Comparison of ENCODE assay signal across 8 mouse cellular contexts in genomic region chr4:133633332-133634042, GRCm38 (mm10). TPM values are rescaled to one million over a fixed set of nuclear protein-coding genes. Genes with fewer than 3 reads are reported as not detected.
DNase-seq lines count a peak whose midpoint lies in the region; ATAC-seq and TF ChIP-seq lines count a peak whose summit lies in the region.

No protein-coding gene starts in this region.

- H3K4me2 ChIP-seq in heart, embryonic 11.5 days, result peak overlapping the region; percentile 94
- H3K4me2 ChIP-seq in kidney, embryonic 16.5 days (replicated peaks; ENCODE audit: low read depth, low read length), result peak overlapping the region; percentile 78
- peak overlapping the region; percentile 98 for H3K4me2 ChIP-seq in liver, embryonic 11.5 days

- no peaks in the 10 kb centered on the region for H3K27me3 ChIP-seq in heart, embryonic 11.5 days (ENCODE audit: control insufficient read depth, insufficient read depth, low read length)
- no peaks in the 10 kb centered on the region for H3K27me3 ChIP-seq in kidney, embryonic 16.5 days (ENCODE audit: insufficient read depth, low read length)
- no peaks in the 10 kb centered on the region for H3K27me3 ChIP-seq in liver, embryonic 11.5 days (replicated peaks; ENCODE audit: control insufficient read depth, insufficient read depth, low read length)
- H3K27me3 ChIP-seq in splenic B cell, adult 2 months (ENCODE audit: control insufficient read depth, insufficient read depth, low read length, poor library complexity, severe bottlenecking), result no peaks in the 10 kb centered on the region

- H3K4me1 ChIP-seq in bone marrow macrophage, adult 2 months (ENCODE audit: control insufficient read depth, insufficient read depth, low read length), result peaks cover 20% of the 10 kb centered on the region
- peaks cover 5% of the 10 kb centered on the region for H3K4me1 ChIP-seq in embryonic fibroblast, embryonic 13.5 days (ENCODE audit: control insufficient read depth, insufficient read depth, low read length)
- H3K4me1 ChIP-seq in heart, embryonic 11.5 days (ENCODE audit: control insufficient read depth, insufficient read depth, low read length), result peaks cover 10% of the 10 kb centered on the region; the same call in 1 of the 2 replicates
- H3K4me1 ChIP-seq in kidney, embryonic 16.5 days (ENCODE audit: insufficient read depth, low read length), result peaks cover 21% of the 10 kb centered on the region
- H3K4me1 ChIP-seq in liver, embryonic 11.5 days (replicated peaks; ENCODE audit: control insufficient read depth, insufficient read depth, low read length), result peaks cover 17% of the 10 kb centered on the region

- no peaks in the 10 kb centered on the region for H3K36me3 ChIP-seq in heart, embryonic 11.5 days (ENCODE audit: control insufficient read depth, insufficient read depth, low read length)
- no peaks in the 10 kb centered on the region for H3K36me3 ChIP-seq in kidney, embryonic 16.5 days (ENCODE audit: insufficient read depth, low read length)
- H3K36me3 ChIP-seq in liver, embryonic 11.5 days (ENCODE audit: control insufficient read depth, insufficient read depth, low read length), result no peaks in the 10 kb centered on the region
- H3K36me3 ChIP-seq in splenic B cell, adult 2 months (ENCODE audit: control insufficient read depth, insufficient read depth, low read length, poor library complexity, severe bottlenecking), result no peaks in the 10 kb centered on the region

- 17% methylated on average over 20 of the region's 47 CpGs for WGBS in heart, embryonic 11.5 days (ENCODE audit: insufficient replicate concordance)
- 12% methylated on average over 24 of the region's 47 CpGs for WGBS in kidney, embryonic 16.5 days
- WGBS in liver, embryonic 11.5 days, result 10% methylated on average over 37 of the region's 47 CpGs

- no peak for TF ChIP-seq CTCF in bone marrow macrophage, adult 2 months (IDR thresholded peaks at IDR 0.05; ENCODE audit: low read depth, low read length)
- TF ChIP-seq CTCF in embryonic fibroblast, embryonic 13.5 days (IDR thresholded peaks at IDR 0.05; ENCODE audit: borderline replicate concordance, insufficient read depth, low read length), result peak; percentile 31; the same call in 1 of the 2 replicates

- DNase-seq in A20 (ENCODE audit: low read depth, low spot score), result peak; percentile 86
- DNase-seq in liver, embryonic 11.5 days (ENCODE audit: low spot score), result peak; percentile 89
- peak; percentile 91 for DNase-seq in naive thymus-derived CD4-positive, alpha-beta T cell, adult 2 months (ENCODE audit: low read depth)
- DNase-seq in splenic B cell, adult 2 months (ENCODE audit: low read depth, low spot score), result peak; percentile 90

- H3K9ac ChIP-seq in heart, embryonic 11.5 days (ENCODE audit: low read depth, low read length), result peak overlapping the region; percentile 80; the same call in 1 of the 2 replicates
- peak overlapping the region; percentile 96 for H3K9ac ChIP-seq in kidney, embryonic 16.5 days (replicated peaks; ENCODE audit: low read length)
- peak overlapping the region; percentile 91 for H3K9ac ChIP-seq in liver, embryonic 11.5 days (ENCODE audit: low read depth, low read length)

- no peak overlapping the region for H3K27ac ChIP-seq in bone marrow macrophage, adult 2 months (ENCODE audit: insufficient read depth, low read depth, low read length)
- no peak overlapping the region for H3K27ac ChIP-seq in embryonic fibroblast, embryonic 13.5 days (ENCODE audit: insufficient read depth, low read length)
- H3K27ac ChIP-seq in heart, embryonic 11.5 days (ENCODE audit: low read depth, low read length), result no peak overlapping the region
- peak overlapping the region; percentile 79 for H3K27ac ChIP-seq in kidney, embryonic 16.5 days (ENCODE audit: low read length)
- H3K27ac ChIP-seq in liver, embryonic 11.5 days (ENCODE audit: low read depth, low read length), result peak overlapping the region; percentile 55

- peak overlapping the region; percentile 68 for H3K4me3 ChIP-seq in bone marrow macrophage, adult 2 months (ENCODE audit: insufficient read depth, low read length)
- no peak overlapping the region for H3K4me3 ChIP-seq in embryonic fibroblast, embryonic 13.5 days (ENCODE audit: insufficient read depth, low read length)
- peak overlapping the region; percentile 70 for H3K4me3 ChIP-seq in heart, embryonic 11.5 days (ENCODE audit: low read depth, low read length)
- H3K4me3 ChIP-seq in kidney, embryonic 16.5 days (ENCODE audit: low read length), result peak overlapping the region; percentile 83
- H3K4me3 ChIP-seq in liver, embryonic 11.5 days (ENCODE audit: low read depth, low read length), result peak overlapping the region; percentile 80

- H3K9me3 ChIP-seq in heart, embryonic 11.5 days (replicated peaks; ENCODE audit: control insufficient read depth, low read length), result no peaks in the 10 kb centered on the region
- no peaks in the 10 kb centered on the region for H3K9me3 ChIP-seq in kidney, embryonic 16.5 days (ENCODE audit: low read length)
- H3K9me3 ChIP-seq in liver, embryonic 11.5 days (ENCODE audit: control insufficient read depth, low read length), result no peaks in the 10 kb centered on the region

- no peak for TF ChIP-seq POLR2A in bone marrow macrophage, adult 2 months (IDR thresholded peaks at IDR 0.05; ENCODE audit: borderline replicate concordance, low read depth, low read length)
- 0 out of 2 replicates have a peak, but pooled peaks have one; percentile 22 for TF ChIP-seq POLR2A in embryonic fibroblast, embryonic 13.5 days (IDR thresholded peaks at IDR 0.05; ENCODE audit: low read depth, low read length)

- ATAC-seq in heart, embryonic 11.5 days (replicated peaks; ENCODE audit: insufficient number of reproducible peaks, low FRiP score, low TSS enrichment), result peak; percentile 84
- ATAC-seq in kidney, embryonic 16.5 days (ENCODE audit: low FRiP score, low TSS enrichment), result peak; percentile 86
- peak; percentile 85 for ATAC-seq in liver, embryonic 11.5 days (replicated peaks; ENCODE audit: low FRiP score)

RNA-seq across cellular contexts. Expression of gene Zdhhc18, which starts 16.5 kb away (rescaled TPM):
- polyA plus RNA-seq in bone marrow macrophage, adult 2 months (2012; ENCODE audit: insufficient read depth, insufficient read length, missing spikeins), result 19.4 and 27.4 TPM in 2 replicates
- 28.8 and 31.3 TPM in 2 replicates for polyA plus RNA-seq in embryonic fibroblast, embryonic 13.5 days (2011; ENCODE audit: insufficient read length, low read depth, missing spikeins)
- polyA plus RNA-seq in heart, embryonic 11.5 days (2014; fragmentation: Nextera tagmentation; extraction: Ambion mirVana), result 1.5 and 2.5 TPM in 2 replicates
- polyA plus RNA-seq in kidney, embryonic 16.5 days (2015; fragmentation: Nextera tagmentation; extraction: Ambion mirVana), result 2.4 and 4.4 TPM in 2 replicates
- polyA plus RNA-seq in liver, embryonic 11.5 days (2014; fragmentation: Nextera tagmentation; extraction: Ambion mirVana), result 2.1 and 3.1 TPM in 2 replicates

RNA-seq across cellular contexts. Expression of gene Sfn, which starts 31.5 kb away (rescaled TPM):
- 2.5 and 3.3 TPM in 2 replicates for polyA plus RNA-seq in bone marrow macrophage, adult 2 months (2012; ENCODE audit: insufficient read depth, insufficient read length, missing spikeins)
- polyA plus RNA-seq in embryonic fibroblast, embryonic 13.5 days (2011; ENCODE audit: insufficient read length, low read depth, missing spikeins), result 8.4 and 12.1 TPM in 2 replicates
- 1.7 and 3.0 TPM in 2 replicates for polyA plus RNA-seq in heart, embryonic 11.5 days (2014; fragmentation: Nextera tagmentation; extraction: Ambion mirVana)
- polyA plus RNA-seq in kidney, embryonic 16.5 days (2015; fragmentation: Nextera tagmentation; extraction: Ambion mirVana), result 20.7 and 21.4 TPM in 2 replicates
- polyA plus RNA-seq in liver, embryonic 11.5 days (2014; fragmentation: Nextera tagmentation; extraction: Ambion mirVana), result 1.7 and 3.5 TPM in 2 replicates

RNA-seq across cellular contexts. Expression of gene Pigv, which starts 39.0 kb away (rescaled TPM):
- polyA plus RNA-seq in bone marrow macrophage, adult 2 months (2012; ENCODE audit: insufficient read depth, insufficient read length, missing spikeins), result 15.5 and 16.6 TPM in 2 replicates
- 6.9 and 10.4 TPM in 2 replicates for polyA plus RNA-seq in embryonic fibroblast, embryonic 13.5 days (2011; ENCODE audit: insufficient read length, low read depth, missing spikeins)
- 11.4 and 13.9 TPM in 2 replicates for polyA plus RNA-seq in heart, embryonic 11.5 days (2014; fragmentation: Nextera tagmentation; extraction: Ambion mirVana)
- polyA plus RNA-seq in kidney, embryonic 16.5 days (2015; fragmentation: Nextera tagmentation; extraction: Ambion mirVana), result 19.2 and 22.7 TPM in 2 replicates
- 10.7 and 15.0 TPM in 2 replicates for polyA plus RNA-seq in liver, embryonic 11.5 days (2014; fragmentation: Nextera tagmentation; extraction: Ambion mirVana)

RNA-seq across cellular contexts. Expression of gene Gpn2, which starts 49.3 kb away (rescaled TPM):
- polyA plus RNA-seq in bone marrow macrophage, adult 2 months (2012; ENCODE audit: insufficient read depth, insufficient read length, missing spikeins), result 9.3 and 11.2 TPM in 2 replicates
- polyA plus RNA-seq in embryonic fibroblast, embryonic 13.5 days (2011; ENCODE audit: insufficient read length, low read depth, missing spikeins), result 10.9 and 12.2 TPM in 2 replicates
- 14.2 and 14.3 TPM in 2 replicates for polyA plus RNA-seq in heart, embryonic 11.5 days (2014; fragmentation: Nextera tagmentation; extraction: Ambion mirVana)
- polyA plus RNA-seq in kidney, embryonic 16.5 days (2015; fragmentation: Nextera tagmentation; extraction: Ambion mirVana), result 20.9 and 21.0 TPM in 2 replicates
- 23.4 and 24.8 TPM in 2 replicates for polyA plus RNA-seq in liver, embryonic 11.5 days (2014; fragmentation: Nextera tagmentation; extraction: Ambion mirVana)

RNA-seq across cellular contexts. Expression of gene Gpatch3, which starts 58.9 kb away (rescaled TPM):
- polyA plus RNA-seq in bone marrow macrophage, adult 2 months (2012; ENCODE audit: insufficient read depth, insufficient read length, missing spikeins), result 12.9 and 17.4 TPM in 2 replicates
- 4.8 and 5.7 TPM in 2 replicates for polyA plus RNA-seq in embryonic fibroblast, embryonic 13.5 days (2011; ENCODE audit: insufficient read length, low read depth, missing spikeins)
- 5.0 and 6.0 TPM in 2 replicates for polyA plus RNA-seq in heart, embryonic 11.5 days (2014; fragmentation: Nextera tagmentation; extraction: Ambion mirVana)
- polyA plus RNA-seq in kidney, embryonic 16.5 days (2015; fragmentation: Nextera tagmentation; extraction: Ambion mirVana), result 7.5 and 8.3 TPM in 2 replicates
- polyA plus RNA-seq in liver, embryonic 11.5 days (2014; fragmentation: Nextera tagmentation; extraction: Ambion mirVana), result 8.7 and 10.0 TPM in 2 replicates

Comparison
In these comparisons a context has a peak if more than half of its experiments do, and no peak if none do; other contexts are left out.
1. H3K27ac ChIP-seq: peak in kidney, embryonic 16.5 days (single experiment) and liver, embryonic 11.5 days (single experiment); none in bone marrow macrophage, adult 2 months (single experiment), embryonic fibroblast, embryonic 13.5 days (single experiment) and heart, embryonic 11.5 days (single experiment).
2. Peak in every context shown above with its lines, with median percentiles within 50 percentile points of each other: DNase-seq, ATAC-seq, H3K4me2 ChIP-seq and H3K9ac ChIP-seq.